Mouse (Mus musculus): ENCODE measurements around the gene Mthfsd. TPM values are rescaled to one million over a fixed set of nuclear protein-coding genes. Genes with fewer than 3 reads are reported as not detected.
A peak's percentile ranks its signal among the peaks of the same experiment; 100 is the strongest.

Gene Mthfsd
- total and polyA plus RNA-seq, 2 experiments = 29.5 to 29.8 TPM

- Histone ChIP-seq H3K4me3 (ENCODE audit: insufficient read depth, low read depth, low read length) (peak overlapping the region; percentile 24; the same call in 1 of the 2 replicates), H3K4me1 (ENCODE audit: control insufficient read depth, insufficient read depth, low read length) (no peaks in the 10 kb centered on the region), H3K27ac (replicated peaks; ENCODE audit: insufficient read depth, low read depth, low read length) (no peak overlapping the region), H3K36me3 (ENCODE audit: control insufficient read depth, insufficient read depth, low read length) (no peaks in the 10 kb centered on the region), H3K27me3 (ENCODE audit: control insufficient read depth, insufficient read depth, low read length) (peaks cover 31% of the 10 kb centered on the region), H3K9ac (ENCODE audit: low read depth, low read length) (no peak overlapping the region), H3K79me2 (ENCODE audit: control insufficient read depth, insufficient read depth, low read length) (no peaks in the 10 kb centered on the region)
- 4% methylated on average over 36 of the region's 36 CpGs for WGBS
- no peak for DNase-seq (ENCODE audit: extremely low read depth, low read depth, low spot score)
- TF ChIP-seq POLR2A (IDR thresholded peaks at IDR 0.05; ENCODE audit: extremely low read depth, insufficient read depth, low read length) = no peak
- peak; percentile 41 for TF ChIP-seq CTCF (IDR thresholded peaks at IDR 0.05; ENCODE audit: low read depth, low read length)
Observed at GRCm38 (mm10) chr8:121125311-121125876, 17.2 kb upstream of the Mthfsd start.

GRCm38 (mm10) chr8:121124547-121125239 lies 16.5 kb upstream of the Mthfsd start:
- Histone ChIP-seq H3K4me1 (ENCODE audit: control insufficient read depth, insufficient read depth, low read length) (no peaks in the 10 kb centered on the region), H3K9ac (ENCODE audit: low read depth, low read length) (no peak overlapping the region), H3K4me3 (ENCODE audit: insufficient read depth, low read depth, low read length) (no peak overlapping the region), H3K27me3 (ENCODE audit: control insufficient read depth, insufficient read depth, low read length) (peaks cover 32% of the 10 kb centered on the region), H3K27ac (replicated peaks; ENCODE audit: insufficient read depth, low read depth, low read length) (no peak overlapping the region), H3K79me2 (ENCODE audit: control insufficient read depth, insufficient read depth, low read length) (no peaks in the 10 kb centered on the region), H3K36me3 (ENCODE audit: control insufficient read depth, insufficient read depth, low read length) (no peaks in the 10 kb centered on the region)
- TF ChIP-seq CTCF (IDR thresholded peaks at IDR 0.05; ENCODE audit: low read depth, low read length) = no peak
- TF ChIP-seq POLR2A (IDR thresholded peaks at IDR 0.05; ENCODE audit: extremely low read depth, insufficient read depth, low read length) = no peak
- DNase-seq (ENCODE audit: extremely low read depth, low read depth, low spot score) = no peak
- WGBS = 9% methylated on average over 17 of the region's 17 CpGs

GRCm38 (mm10) chr8:121123113-121123512 lies 14.9 kb upstream of the Mthfsd start:
- WGBS = 62% methylated on average over 2 of the region's 2 CpGs

GRCm38 (mm10) chr8:121122368-121122767 lies 14.2 kb upstream of the Mthfsd start:
- no peak for DNase-seq (ENCODE audit: extremely low read depth, low read depth, low spot score)
- H3K27ac ChIP-seq (replicated peaks; ENCODE audit: insufficient read depth, low read depth, low read length) = no peak overlapping the region
- H3K4me3 ChIP-seq (ENCODE audit: insufficient read depth, low read depth, low read length) = no peak overlapping the region
- no peaks in the 10 kb centered on the region for H3K79me2 ChIP-seq (ENCODE audit: control insufficient read depth, insufficient read depth, low read length)
- no peaks in the 10 kb centered on the region for H3K36me3 ChIP-seq (ENCODE audit: control insufficient read depth, insufficient read depth, low read length)
- H3K9ac ChIP-seq (ENCODE audit: low read depth, low read length) = no peak overlapping the region
- peaks cover 26% of the 10 kb centered on the region for H3K27me3 ChIP-seq (ENCODE audit: control insufficient read depth, insufficient read depth, low read length)
- no peaks in the 10 kb centered on the region for H3K4me1 ChIP-seq (ENCODE audit: control insufficient read depth, insufficient read depth, low read length)
- TF ChIP-seq CTCF (IDR thresholded peaks at IDR 0.05; ENCODE audit: low read depth, low read length) = no peak
- TF ChIP-seq POLR2A (IDR thresholded peaks at IDR 0.05; ENCODE audit: extremely low read depth, insufficient read depth, low read length) = no peak
- WGBS = 26% methylated on average over 7 of the region's 7 CpGs

More at GRCm38 (mm10) chr8:121123113-121123512, 14.9 kb upstream of the Mthfsd start:
- Histone ChIP-seq H3K79me2 (ENCODE audit: control insufficient read depth, insufficient read depth, low read length) (no peaks in the 10 kb centered on the region), H3K36me3 (ENCODE audit: control insufficient read depth, insufficient read depth, low read length) (no peaks in the 10 kb centered on the region), H3K9ac (ENCODE audit: low read depth, low read length) (no peak overlapping the region), H3K27me3 (ENCODE audit: control insufficient read depth, insufficient read depth, low read length) (peaks cover 24% of the 10 kb centered on the region), H3K4me3 (ENCODE audit: insufficient read depth, low read depth, low read length) (no peak overlapping the region), H3K4me1 (ENCODE audit: control insufficient read depth, insufficient read depth, low read length) (no peaks in the 10 kb centered on the region), H3K27ac (replicated peaks; ENCODE audit: insufficient read depth, low read depth, low read length) (no peak overlapping the region)
- DNase-seq (ENCODE audit: extremely low read depth, low read depth, low spot score) = no peak
- TF ChIP-seq CTCF (IDR thresholded peaks at IDR 0.05; ENCODE audit: low read depth, low read length) = no peak

GRCm38 (mm10) chr8:121121704-121122103 lies 13.5 kb upstream of the Mthfsd start:
- no peak for TF ChIP-seq CTCF (IDR thresholded peaks at IDR 0.05; ENCODE audit: low read depth, low read length)
- TF ChIP-seq POLR2A (IDR thresholded peaks at IDR 0.05; ENCODE audit: extremely low read depth, insufficient read depth, low read length) = no peak
- Histone ChIP-seq H3K27me3 (ENCODE audit: control insufficient read depth, insufficient read depth, low read length) (peaks cover 31% of the 10 kb centered on the region), H3K9ac (ENCODE audit: low read depth, low read length) (no peak overlapping the region)

More at GRCm38 (mm10) chr8:121121704-121122103, 13.5 kb upstream of the Mthfsd start:
- no peaks in the 10 kb centered on the region for H3K36me3 ChIP-seq (ENCODE audit: control insufficient read depth, insufficient read depth, low read length)
- no peak overlapping the region for H3K27ac ChIP-seq (replicated peaks; ENCODE audit: insufficient read depth, low read depth, low read length)
- no peak for DNase-seq (ENCODE audit: extremely low read depth, low read depth, low spot score)
- H3K4me3 ChIP-seq (ENCODE audit: insufficient read depth, low read depth, low read length) = no peak overlapping the region
- no peaks in the 10 kb centered on the region for H3K79me2 ChIP-seq (ENCODE audit: control insufficient read depth, insufficient read depth, low read length)
- 22% methylated on average over 8 of the region's 8 CpGs for WGBS
- H3K4me1 ChIP-seq (ENCODE audit: control insufficient read depth, insufficient read depth, low read length) = no peaks in the 10 kb centered on the region

Data from liver, adult 2 months (tissue).